Mouse (Mus musculus): Measurements from ENCODE around the gene Hoxa3. TPM values are rescaled to one million over a fixed set of nuclear protein-coding genes. Genes with fewer than 3 reads are reported as not detected.

Hoxa3 gene
- polyA plus RNA-seq, 1 experiment from 2014 or later = 0.52 TPM

DNA sequence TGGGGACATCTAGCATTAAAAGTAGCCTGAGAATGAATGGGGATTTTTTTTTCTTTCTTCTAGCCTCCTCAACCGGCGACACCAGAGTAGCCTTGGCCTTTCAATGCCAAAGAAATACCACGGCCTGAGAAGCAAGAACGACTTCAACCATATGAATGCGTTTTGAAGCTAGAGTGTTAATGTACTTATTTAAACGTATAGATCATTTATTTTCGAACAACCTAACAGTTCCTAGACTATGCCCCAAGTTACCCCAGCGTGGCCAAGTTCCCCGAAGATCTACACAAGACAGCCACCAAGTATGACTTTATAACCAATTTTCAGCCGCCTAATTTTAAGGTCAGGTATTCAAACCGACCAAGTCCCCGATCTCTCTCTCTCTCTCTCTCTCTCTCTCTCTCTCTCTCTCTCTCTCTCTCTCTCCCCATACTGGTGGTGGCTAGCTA, 7.8 kb upstream of the Hoxa3 start:
- no peak for ATAC-seq (ENCODE audit: insufficient number of reproducible peaks, insufficient read depth, low FRiP score, low TSS enrichment, low read depth)
- Histone ChIP-seq H3K36me3 (no peaks in the 10 kb centered on the region), H3K9ac (no peak overlapping the region), H3K4me1 (peaks cover 21% of the 10 kb centered on the region), H3K27ac (no peak overlapping the region), H3K4me3 (peak overlapping the region; percentile 54), H3K27me3 (peaks cover 100% of the 10 kb centered on the region), H3K4me2 (peak overlapping the region; percentile 86), H3K9me3 (no peaks in the 10 kb centered on the region)
- WGBS = 5% methylated on average over 12 of the region's 12 CpGs

DNA sequence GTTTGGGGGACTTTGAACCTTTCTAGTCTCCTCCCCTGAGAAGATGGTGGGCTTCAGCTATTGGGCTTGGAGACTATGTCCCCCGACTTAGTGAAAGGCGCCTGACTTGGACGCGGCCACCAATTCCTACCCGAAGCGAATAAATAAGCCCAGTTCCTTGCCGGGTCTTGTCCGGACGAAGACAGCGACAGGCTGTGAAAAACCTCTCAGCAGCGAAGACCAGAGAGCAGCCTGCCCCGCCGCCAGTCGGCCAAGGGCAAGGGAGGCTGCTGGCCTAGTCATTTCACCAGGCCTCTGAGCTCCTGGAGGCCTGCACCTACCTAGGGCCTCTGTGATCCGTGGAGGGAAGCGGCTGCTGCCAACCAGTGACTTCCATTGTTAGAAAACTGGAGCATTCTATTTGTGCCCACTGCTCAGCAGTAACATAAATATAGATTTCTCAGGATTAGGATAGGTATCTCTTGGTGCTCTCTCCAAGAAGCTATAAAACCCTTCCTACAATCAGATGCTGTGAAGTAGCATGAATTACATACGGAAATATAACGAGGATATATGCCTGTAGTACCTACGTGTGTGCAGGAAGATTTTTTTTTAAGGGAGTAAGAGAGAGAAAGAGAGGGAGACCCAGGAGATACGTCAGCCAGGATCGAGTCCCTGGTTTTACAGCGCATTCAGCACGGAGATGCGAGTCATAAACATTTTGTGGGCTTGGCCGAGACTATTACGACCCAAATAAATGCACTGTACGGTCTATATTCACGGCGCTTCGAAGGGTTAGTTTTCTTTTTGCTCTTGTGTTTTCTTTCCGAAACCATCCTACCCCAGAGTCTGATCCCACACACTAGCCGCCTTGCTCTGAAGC, 7.1 kb upstream of the Hoxa3 start:
- no peak overlapping the region for H3K27ac ChIP-seq
- H3K4me3 ChIP-seq = no peak overlapping the region
- no peak overlapping the region for H3K9ac ChIP-seq
- ATAC-seq (ENCODE audit: insufficient number of reproducible peaks, insufficient read depth, low FRiP score, low TSS enrichment, low read depth) = no peak
- peaks cover 100% of the 10 kb centered on the region for H3K27me3 ChIP-seq
- H3K4me1 ChIP-seq = peaks cover 23% of the 10 kb centered on the region
- WGBS = 10% methylated on average over 32 of the region's 32 CpGs
- H3K4me2 ChIP-seq = no peak overlapping the region
- no peaks in the 10 kb centered on the region for H3K36me3 ChIP-seq
- H3K9me3 ChIP-seq = no peaks in the 10 kb centered on the region

DNA sequence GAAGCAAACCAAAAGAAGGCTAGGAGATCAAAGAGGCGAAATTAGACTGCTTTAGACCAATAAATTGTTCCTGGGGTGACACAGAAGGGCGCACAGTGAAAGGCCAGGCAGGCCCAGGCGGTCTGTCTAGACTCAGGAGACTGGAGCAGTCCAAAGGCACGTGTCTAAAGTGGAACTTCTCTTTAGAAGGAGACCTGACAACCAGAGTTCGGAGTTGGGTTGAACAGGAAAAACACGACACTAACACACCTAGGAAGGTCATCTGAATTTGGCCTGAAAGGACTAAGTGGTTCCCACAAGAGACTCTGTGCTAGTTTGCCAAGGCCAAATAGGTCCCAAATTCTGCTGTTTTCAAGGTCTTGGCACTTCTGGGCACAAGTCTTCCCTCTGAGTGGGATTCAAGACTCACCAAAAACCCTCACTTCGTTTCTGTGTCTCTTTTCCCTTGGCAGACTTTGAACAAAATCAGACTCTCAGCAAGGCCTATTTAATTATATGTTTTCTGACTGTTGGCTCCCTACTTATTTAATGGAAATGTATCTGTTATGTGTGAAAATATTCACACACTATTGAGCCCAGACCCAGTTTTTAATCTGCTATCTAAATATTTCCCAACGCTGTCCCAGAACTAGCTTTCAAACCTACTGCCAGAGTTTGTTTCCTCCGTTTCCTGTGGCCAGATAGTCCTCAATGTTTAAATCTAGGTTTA, 6.3 kb upstream of the Hoxa3 start:
- WGBS = 19% methylated on average over 9 of the region's 9 CpGs
- no peak overlapping the region for H3K4me3 ChIP-seq
- peaks cover 23% of the 10 kb centered on the region for H3K4me1 ChIP-seq
- no peak overlapping the region for H3K4me2 ChIP-seq
- H3K36me3 ChIP-seq = no peaks in the 10 kb centered on the region
- no peaks in the 10 kb centered on the region for H3K9me3 ChIP-seq
- no peak for ATAC-seq (ENCODE audit: insufficient number of reproducible peaks, insufficient read depth, low FRiP score, low TSS enrichment, low read depth)
- no peak overlapping the region for H3K9ac ChIP-seq
- peaks cover 100% of the 10 kb centered on the region for H3K27me3 ChIP-seq
- H3K27ac ChIP-seq = no peak overlapping the region

DNA sequence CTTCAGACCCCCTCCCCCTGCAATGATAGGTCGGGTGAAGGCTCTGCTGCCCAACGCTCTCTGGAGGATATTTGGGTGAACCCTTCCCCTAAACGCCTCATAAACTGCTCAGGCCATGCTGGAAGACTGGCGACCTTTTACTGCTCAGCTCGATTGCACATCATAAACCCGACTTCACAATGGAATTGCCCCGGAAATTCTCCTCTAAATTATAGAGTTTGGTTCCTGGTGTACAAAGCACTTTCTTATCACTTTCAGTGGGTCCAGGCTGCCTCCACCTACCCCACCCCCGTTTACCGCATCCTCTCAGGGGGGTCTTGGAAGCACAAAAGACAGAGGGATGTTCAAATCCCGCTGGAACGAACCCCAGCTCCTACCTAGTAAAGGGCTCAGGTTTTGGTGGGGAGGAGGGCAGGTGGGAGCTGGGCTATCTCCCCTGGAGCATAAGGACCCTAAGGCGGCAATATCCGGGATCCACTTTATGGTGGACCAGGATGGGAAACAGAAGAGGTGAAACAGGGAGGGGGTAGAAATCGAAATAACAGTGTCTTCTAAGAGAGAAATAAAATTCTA, 5.6 kb upstream of the Hoxa3 start:
- peaks cover 23% of the 10 kb centered on the region for H3K4me1 ChIP-seq
- no peak overlapping the region for H3K27ac ChIP-seq
- H3K9ac ChIP-seq = no peak overlapping the region
- no peaks in the 10 kb centered on the region for H3K36me3 ChIP-seq
- no peak for ATAC-seq (ENCODE audit: insufficient number of reproducible peaks, insufficient read depth, low FRiP score, low TSS enrichment, low read depth)
- WGBS = 7% methylated on average over 14 of the region's 14 CpGs
- H3K27me3 ChIP-seq = peaks cover 100% of the 10 kb centered on the region
- no peak overlapping the region for H3K4me3 ChIP-seq
- H3K9me3 ChIP-seq = no peaks in the 10 kb centered on the region
- no peak overlapping the region for H3K4me2 ChIP-seq

DNA sequence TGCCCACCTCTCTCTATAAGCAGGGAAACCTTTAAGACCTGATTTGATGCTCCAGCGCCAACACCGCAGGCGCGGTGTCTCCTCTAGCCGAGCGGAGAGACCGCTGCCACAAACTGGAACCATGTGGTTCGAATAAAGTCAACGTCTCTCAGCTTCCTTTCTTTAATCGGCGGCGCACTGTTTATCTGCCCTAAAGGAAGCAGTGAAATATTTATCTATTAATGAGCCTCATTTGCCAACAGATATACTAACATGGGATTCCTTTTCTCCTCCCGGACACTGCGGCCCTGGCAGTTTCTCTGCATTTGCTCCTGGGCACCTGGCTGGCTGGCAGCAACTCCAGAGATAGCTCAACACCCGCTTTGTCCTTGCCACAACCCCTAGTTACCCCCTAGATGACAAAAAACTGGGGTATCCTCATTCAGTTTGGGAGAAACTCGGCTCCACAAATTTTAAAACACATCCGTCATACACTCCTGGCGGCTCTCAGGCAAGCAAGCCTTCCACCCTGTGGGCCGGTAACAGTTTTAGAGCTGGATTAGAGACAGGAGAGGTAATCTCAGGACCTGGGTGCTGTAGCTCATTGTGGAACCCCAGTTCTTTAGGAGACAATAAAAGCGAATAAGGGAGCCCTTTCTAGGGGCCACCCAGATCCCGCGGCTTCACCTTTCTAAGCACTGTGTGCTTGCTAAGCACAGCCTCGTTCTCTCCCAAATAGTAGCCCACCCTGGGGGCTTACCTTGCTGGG, 4.9 kb upstream of the Hoxa3 start:
- H3K9ac ChIP-seq = no peak overlapping the region
- H3K27me3 ChIP-seq = peaks cover 100% of the 10 kb centered on the region
- no peaks in the 10 kb centered on the region for H3K9me3 ChIP-seq
- no peaks in the 10 kb centered on the region for H3K36me3 ChIP-seq
- H3K27ac ChIP-seq = no peak overlapping the region
- no peak for ATAC-seq (ENCODE audit: insufficient number of reproducible peaks, insufficient read depth, low FRiP score, low TSS enrichment, low read depth)
- 4% methylated on average over 23 of the region's 23 CpGs for WGBS
- peaks cover 25% of the 10 kb centered on the region for H3K4me1 ChIP-seq
- H3K4me2 ChIP-seq = peak overlapping the region; percentile 51; the same call in 1 of the 2 replicates
- H3K4me3 ChIP-seq = peak overlapping the region; percentile 30; the same call in 1 of the 2 replicates

DNA sequence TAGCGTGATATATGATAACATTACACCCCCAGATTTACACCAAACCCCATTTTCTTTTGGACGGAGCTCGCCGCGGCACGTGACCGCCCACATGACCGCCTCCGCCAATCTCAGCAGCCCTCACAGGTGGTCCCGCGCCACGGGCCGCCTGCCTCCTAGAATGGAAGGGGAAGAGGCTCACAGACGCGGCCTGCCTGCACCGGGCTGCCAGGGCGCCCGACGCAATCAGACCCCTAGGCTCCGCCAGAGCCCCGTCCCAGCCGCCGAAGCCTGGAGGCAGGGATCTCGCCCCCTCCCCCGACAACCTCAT, 4.3 kb upstream of the Hoxa3 start:
- Histone ChIP-seq H3K27ac (no peak overlapping the region), H3K4me1 (peaks cover 27% of the 10 kb centered on the region), H3K27me3 (peaks cover 100% of the 10 kb centered on the region), H3K4me2 (peak overlapping the region; percentile 51), H3K9ac (no peak overlapping the region), H3K9me3 (no peaks in the 10 kb centered on the region), H3K4me3 (peak overlapping the region; percentile 30), H3K36me3 (no peaks in the 10 kb centered on the region)
- under 1% methylated on average over 25 of the region's 25 CpGs for WGBS
- no peak for ATAC-seq (ENCODE audit: insufficient number of reproducible peaks, insufficient read depth, low FRiP score, low TSS enrichment, low read depth)

DNA sequence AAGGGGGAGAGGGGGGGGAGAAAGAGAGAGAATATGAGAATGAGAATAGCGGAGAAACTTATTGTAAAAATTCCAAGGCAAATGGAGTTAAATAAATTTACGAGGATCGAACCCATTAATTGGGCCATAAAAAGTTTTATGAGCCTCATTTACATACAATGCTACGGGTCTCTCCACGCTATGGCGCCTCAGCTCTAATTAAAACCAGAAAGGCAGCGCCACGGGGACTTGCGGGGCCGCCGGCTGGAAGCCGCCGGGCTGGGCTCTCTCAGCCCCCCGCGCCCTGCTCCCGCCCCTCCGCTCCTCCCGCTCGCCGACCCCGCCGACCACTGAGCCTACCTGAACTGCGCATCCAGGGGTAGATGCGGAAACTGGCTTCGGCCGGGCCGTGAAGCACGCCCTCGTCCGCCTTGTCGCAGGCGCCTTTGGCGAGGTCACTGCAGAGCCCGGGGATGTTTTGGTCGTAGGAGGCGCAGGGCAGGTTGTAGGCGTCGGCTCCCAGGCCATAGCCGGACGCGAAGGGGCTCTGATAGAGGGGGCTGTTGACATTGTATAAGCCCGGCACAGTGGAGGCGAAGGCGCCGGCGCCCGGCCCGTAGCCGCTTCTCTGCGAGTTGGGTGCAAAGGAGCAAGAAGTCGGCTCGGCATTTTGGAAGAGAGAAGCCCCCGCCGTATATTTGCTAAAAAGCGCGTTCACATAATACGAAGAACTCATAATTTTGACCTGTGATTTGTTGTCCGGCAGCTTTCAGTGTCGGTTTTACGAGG, 3.7 kb upstream of the Hoxa3 start:
- ATAC-seq (ENCODE audit: insufficient number of reproducible peaks, insufficient read depth, low FRiP score, low TSS enrichment, low read depth) = no peak
- Histone ChIP-seq H3K4me1 (peaks cover 28% of the 10 kb centered on the region), H3K9me3 (no peaks in the 10 kb centered on the region), H3K9ac (no peak overlapping the region), H3K4me3 (peak overlapping the region; percentile 30), H3K27me3 (peaks cover 100% of the 10 kb centered on the region), H3K4me2 (peak overlapping the region; percentile 51), H3K36me3 (no peaks in the 10 kb centered on the region), H3K27ac (no peak overlapping the region)
- WGBS = 1% methylated on average over 60 of the region's 60 CpGs

DNA sequence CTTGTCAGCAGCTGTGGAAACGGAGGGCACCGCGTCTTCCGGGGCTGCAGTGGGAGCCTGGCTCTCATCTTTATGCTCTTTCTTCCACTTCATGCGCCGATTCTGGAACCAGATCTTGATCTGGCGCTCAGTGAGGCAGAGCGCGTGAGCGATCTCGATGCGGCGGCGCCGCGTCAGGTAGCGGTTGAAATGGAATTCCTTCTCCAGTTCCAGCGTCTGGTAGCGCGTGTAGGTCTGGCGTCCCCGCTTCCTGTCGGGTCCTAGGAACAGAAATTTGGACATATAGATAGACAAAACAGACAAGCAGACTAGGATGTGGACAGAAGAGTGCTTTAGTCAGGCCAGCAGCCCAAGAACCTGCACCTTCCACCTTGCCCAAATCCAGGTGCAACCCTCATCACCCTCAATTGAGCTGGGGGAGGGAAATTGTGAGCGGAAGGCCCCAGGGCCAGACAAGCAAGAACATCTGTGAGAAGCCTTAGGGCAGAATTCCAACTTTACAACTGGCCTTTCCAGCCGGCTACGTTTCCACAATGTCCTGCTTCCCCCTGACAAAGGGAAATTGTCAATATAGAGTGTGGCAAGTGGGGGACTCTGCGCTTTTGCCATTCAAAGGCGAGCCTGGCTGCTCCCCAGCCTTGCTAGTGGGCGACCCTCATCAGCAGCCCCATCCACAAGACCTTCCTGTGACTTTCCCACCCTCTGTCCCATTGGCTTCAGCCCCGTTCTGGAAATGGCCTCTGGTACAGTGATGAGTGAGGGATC, 2.8 kb upstream of the Hoxa3 start:
- H3K9me3 ChIP-seq = no peaks in the 10 kb centered on the region
- H3K4me1 ChIP-seq = peaks cover 27% of the 10 kb centered on the region
- H3K27ac ChIP-seq = no peak overlapping the region
- no peak overlapping the region for H3K9ac ChIP-seq
- H3K27me3 ChIP-seq = peaks cover 100% of the 10 kb centered on the region
- H3K4me2 ChIP-seq = no peak overlapping the region
- H3K36me3 ChIP-seq = no peaks in the 10 kb centered on the region
- WGBS = under 1% methylated on average over 30 of the region's 30 CpGs
- no peak for ATAC-seq (ENCODE audit: insufficient number of reproducible peaks, insufficient read depth, low FRiP score, low TSS enrichment, low read depth)
- no peak overlapping the region for H3K4me3 ChIP-seq

DNA sequence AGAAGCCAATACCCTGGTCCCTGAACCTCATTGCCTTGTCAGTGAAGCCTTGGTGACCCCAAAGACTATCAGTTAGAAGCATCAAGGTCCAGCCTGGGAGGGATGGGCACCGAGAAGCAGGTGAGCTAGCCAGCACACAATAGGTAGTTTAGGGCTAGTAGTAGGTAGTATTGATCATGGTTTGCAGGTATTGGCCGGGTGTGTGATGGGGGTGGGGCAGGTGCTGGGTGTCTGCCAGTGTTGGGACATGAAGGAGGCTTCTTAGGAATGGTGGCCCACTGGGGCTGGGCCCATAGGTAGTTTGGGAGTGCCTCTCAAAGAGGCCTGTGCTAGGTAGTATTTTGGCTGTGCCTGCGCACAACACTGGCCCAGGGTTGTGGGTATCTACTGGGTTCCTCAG, 1.9 kb upstream of the Hoxa3 start:
- WGBS = 13% methylated on average over 3 of the region's 3 CpGs
- Histone ChIP-seq H3K4me2 (no peak overlapping the region), H3K9me3 (no peaks in the 10 kb centered on the region), H3K27ac (no peak overlapping the region), H3K4me1 (peaks cover 27% of the 10 kb centered on the region), H3K4me3 (no peak overlapping the region), H3K9ac (no peak overlapping the region), H3K27me3 (peaks cover 100% of the 10 kb centered on the region), H3K36me3 (no peaks in the 10 kb centered on the region)
- no peak for ATAC-seq (ENCODE audit: insufficient number of reproducible peaks, insufficient read depth, low FRiP score, low TSS enrichment, low read depth)

DNA sequence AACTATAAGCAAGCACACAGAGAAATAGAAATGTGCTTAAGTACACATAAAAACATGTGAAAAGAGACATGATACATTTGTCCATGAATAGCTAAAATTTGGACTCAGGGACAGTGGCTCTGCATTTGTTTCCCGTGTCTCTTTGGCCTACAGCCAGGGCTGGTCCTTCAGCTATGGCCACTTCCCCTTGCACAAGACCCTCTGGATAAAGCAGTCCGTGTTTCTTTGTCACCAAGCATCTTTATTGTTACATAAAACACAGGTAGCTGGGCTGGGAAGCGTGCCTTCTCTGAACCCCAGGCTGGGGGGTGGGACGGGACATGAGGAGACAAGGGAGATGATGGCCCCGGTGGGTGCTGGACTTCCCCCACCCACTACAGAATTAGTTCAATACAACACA, 1.1 kb upstream of the Hoxa3 start:
- no peaks in the 10 kb centered on the region for H3K36me3 ChIP-seq

More for the DNA sequence above, 1.1 kb upstream of the Hoxa3 start:
- Histone ChIP-seq H3K9me3 (no peaks in the 10 kb centered on the region), H3K9ac (no peak overlapping the region), H3K4me2 (no peak overlapping the region), H3K27ac (no peak overlapping the region), H3K4me3 (no peak overlapping the region), H3K27me3 (peaks cover 100% of the 10 kb centered on the region), H3K4me1 (peaks cover 27% of the 10 kb centered on the region)
- 6% methylated on average over 5 of the region's 5 CpGs for WGBS
- ATAC-seq (ENCODE audit: insufficient number of reproducible peaks, insufficient read depth, low FRiP score, low TSS enrichment, low read depth) = no peak
